Mouse (Mus musculus): Measurements from ENCODE around the gene Capn5. TPM values are rescaled to one million over a fixed set of nuclear protein-coding genes. Genes with fewer than 3 reads are reported as not detected.

The Capn5 gene
- total and polyA plus RNA-seq, 2 experiments from 2014 or later, result 22.6 to 39.2 TPM

DNA sequence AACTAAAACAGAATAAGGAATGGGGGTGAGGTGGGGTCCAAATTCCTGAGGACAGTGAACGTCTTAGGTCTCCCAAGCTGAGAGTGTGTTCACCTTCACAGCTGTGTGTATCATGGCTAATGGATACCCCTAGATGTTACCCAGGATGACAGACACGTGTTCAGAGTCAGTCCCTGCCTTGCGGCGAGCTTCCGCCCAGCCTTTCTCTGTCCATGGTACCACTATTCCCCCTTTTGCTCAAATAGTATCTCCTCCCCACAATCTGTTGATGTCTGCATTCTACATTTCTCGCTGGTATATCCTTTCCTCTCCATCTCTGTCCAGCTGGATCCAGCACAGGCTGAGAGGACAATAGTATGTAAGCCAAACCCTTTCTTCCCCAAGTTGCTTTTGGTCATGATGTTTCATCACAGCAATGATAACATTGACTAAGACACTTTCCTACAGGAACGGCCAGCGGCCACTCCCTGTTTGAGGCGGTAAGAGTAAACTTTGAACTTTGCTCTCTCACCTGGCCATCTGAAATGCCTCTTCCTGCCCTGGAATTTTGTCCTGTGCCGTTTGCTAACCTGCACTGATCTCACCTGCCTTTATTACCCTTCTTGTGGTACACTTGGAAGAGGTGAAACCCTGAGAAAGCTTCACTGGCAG is 17.2 kb upstream of the Capn5 start:
- Histone ChIP-seq H3K4me1 (ENCODE audit: insufficient read depth) (peaks cover 11% of the 10 kb centered on the region; the same call in 1 of the 2 replicates), H3K4me2 (ENCODE audit: low read depth) (no peak overlapping the region), H3K9ac (no peak overlapping the region), H3K27ac (ENCODE audit: low read depth, low read length) (no peak overlapping the region), H3K9me3 (ENCODE audit: low read length) (no peaks in the 10 kb centered on the region), H3K4me3 (ENCODE audit: low read depth, low read length) (no peak overlapping the region), H3K27me3 (ENCODE audit: insufficient read depth, low read length) (peaks cover 51% of the 10 kb centered on the region), H3K36me3 (ENCODE audit: insufficient read depth) (no peaks in the 10 kb centered on the region)
- DNase-seq (no peak), ATAC-seq (no peak)
- TF ChIP-seq CTCF (IDR thresholded peaks at IDR 0.05; ENCODE audit: low read depth), result no peak
- 60% methylated on average over 10 of the region's 10 CpGs for WGBS

DNA sequence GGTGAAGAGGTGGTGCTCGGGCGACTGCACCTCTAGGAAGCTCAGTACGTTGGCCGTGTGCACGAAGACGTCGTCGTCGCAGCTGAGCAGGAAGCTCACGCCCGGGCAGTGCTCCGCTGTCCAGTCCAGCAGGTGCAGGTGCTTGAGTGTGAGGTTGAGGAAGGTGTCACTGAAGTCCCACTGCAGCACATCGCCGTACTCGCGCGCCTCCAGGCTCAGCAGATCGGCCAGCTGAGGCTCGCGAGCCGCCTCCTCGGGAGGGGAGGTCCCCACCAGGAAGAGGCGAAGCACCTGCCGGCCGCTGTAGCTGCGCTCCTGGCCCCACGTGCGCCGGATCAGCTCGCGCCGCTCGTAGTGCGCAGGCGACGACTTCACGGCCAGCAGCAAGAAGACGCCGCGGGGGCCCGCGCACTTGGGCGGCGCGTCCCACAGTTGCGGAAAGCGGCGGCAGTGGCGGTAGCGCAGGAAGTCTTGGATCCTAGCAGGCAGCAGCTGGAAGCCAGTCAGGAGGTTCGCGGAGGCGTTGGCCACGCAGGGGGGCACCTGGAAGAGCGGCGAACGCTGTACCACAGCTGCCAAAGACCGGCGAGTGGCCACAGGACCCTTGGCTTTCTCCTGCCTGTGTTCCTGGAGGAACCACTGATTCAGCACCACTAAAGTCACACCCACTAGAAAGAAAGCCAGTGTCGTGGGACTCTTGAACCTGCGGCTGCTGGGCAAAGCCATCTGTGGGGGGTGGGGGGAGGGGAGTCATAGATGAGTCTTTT is 16.1 kb upstream of the Capn5 start:
- Histone ChIP-seq H3K27ac (ENCODE audit: low read depth, low read length) (no peak overlapping the region), H3K4me3 (ENCODE audit: low read depth, low read length) (peak overlapping the region; percentile 44), H3K9ac (peak overlapping the region; percentile 44), H3K4me1 (ENCODE audit: insufficient read depth) (peaks cover 11% of the 10 kb centered on the region; the same call in 1 of the 2 replicates), H3K36me3 (ENCODE audit: insufficient read depth) (no peaks in the 10 kb centered on the region), H3K27me3 (ENCODE audit: insufficient read depth, low read length) (peaks cover 51% of the 10 kb centered on the region), H3K4me2 (ENCODE audit: low read depth) (peak overlapping the region; percentile 93), H3K9me3 (ENCODE audit: low read length) (no peaks in the 10 kb centered on the region)
- ATAC-seq, result peak; percentile 53
- 4% methylated on average over 61 of the region's 61 CpGs for WGBS
- TF ChIP-seq CTCF (IDR thresholded peaks at IDR 0.05; ENCODE audit: low read depth), result no peak
- peak; percentile 37 for DNase-seq

DNA sequence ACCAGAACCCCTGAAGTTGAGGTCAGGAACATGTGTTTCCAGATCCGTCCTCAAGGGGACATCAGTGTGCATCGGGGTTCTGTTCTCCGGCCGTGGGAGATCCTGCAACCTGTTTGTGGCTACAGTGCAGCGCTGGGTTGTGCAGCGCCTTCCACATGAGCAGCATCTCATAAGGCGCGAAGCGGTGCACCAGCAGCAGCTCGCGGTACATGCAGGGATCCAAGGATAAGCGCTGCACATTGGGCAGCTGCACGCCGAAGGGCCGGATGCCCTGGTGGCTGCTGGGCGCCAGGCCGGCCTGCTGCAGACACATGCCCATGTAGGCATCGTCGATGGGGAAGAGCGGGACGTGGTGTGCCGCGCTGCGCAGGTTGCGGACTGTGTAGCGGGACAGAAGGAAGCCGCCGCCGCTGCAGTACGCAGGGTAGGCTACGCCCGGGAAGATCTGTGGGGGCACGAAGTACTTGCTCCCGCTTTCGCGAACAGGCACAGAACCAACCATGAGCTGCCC is 15.5 kb upstream of the Capn5 start:
- 4% methylated on average over 36 of the region's 36 CpGs for WGBS
- peak; percentile 56 for DNase-seq

DNA sequence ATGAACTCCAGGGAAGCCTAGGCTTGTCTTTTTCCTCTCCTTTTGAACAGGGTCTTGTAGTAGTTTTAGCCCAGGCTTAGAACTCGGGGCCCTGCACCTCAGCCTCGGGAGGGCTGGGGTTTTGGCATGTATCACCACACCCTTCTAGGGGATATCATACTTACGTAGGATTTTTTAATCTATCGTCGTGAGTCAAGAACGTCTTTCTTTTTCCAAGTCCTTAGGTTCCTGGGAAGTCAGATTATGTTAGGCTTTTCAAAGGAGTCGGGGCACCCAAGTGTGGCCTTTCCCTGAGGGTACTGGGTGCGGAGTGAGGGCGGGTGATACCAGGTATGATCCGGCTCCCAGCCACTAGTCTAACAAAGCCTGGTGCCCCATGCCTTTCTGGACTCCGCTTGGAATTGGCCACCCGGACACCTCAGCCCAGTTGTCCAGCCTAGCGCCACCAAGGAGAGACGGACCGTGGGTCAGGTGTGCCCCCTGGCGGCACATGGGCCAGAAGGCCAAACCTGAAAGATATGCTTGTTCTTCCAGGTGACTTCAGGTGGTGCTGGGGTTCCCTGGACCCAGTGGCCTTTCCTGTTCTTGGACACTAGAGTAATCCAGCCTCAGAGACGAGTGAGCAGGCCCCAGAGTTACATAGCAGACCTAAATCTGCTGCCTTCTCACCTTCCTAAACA is 13.6 kb upstream of the Capn5 start:
- H3K9ac ChIP-seq, result no peak overlapping the region
- no peak overlapping the region for H3K4me3 ChIP-seq (ENCODE audit: low read depth, low read length)
- no peak for DNase-seq
- ATAC-seq, result no peak
- H3K4me1 ChIP-seq (ENCODE audit: insufficient read depth), result peaks cover 11% of the 10 kb centered on the region; the same call in 1 of the 2 replicates
- TF ChIP-seq CTCF (IDR thresholded peaks at IDR 0.05; ENCODE audit: low read depth), result peak; percentile 48
- no peaks in the 10 kb centered on the region for H3K36me3 ChIP-seq (ENCODE audit: insufficient read depth)
- WGBS, result 73% methylated on average over 17 of the region's 17 CpGs
- no peak overlapping the region for H3K27ac ChIP-seq (ENCODE audit: low read depth, low read length)
- no peaks in the 10 kb centered on the region for H3K9me3 ChIP-seq (ENCODE audit: low read length)
- H3K27me3 ChIP-seq (ENCODE audit: insufficient read depth, low read length), result peaks cover 46% of the 10 kb centered on the region
- no peak overlapping the region for H3K4me2 ChIP-seq (ENCODE audit: low read depth)

More for the DNA sequence above, 15.5 kb upstream of the Capn5 start:
- peaks cover 11% of the 10 kb centered on the region; the same call in 1 of the 2 replicates for H3K4me1 ChIP-seq (ENCODE audit: insufficient read depth)
- peak overlapping the region; percentile 44 for H3K9ac ChIP-seq
- peaks cover 51% of the 10 kb centered on the region for H3K27me3 ChIP-seq (ENCODE audit: insufficient read depth, low read length)
- H3K9me3 ChIP-seq (ENCODE audit: low read length), result no peaks in the 10 kb centered on the region
- H3K27ac ChIP-seq (ENCODE audit: low read depth, low read length), result no peak overlapping the region
- peak; percentile 68 for TF ChIP-seq CTCF (IDR thresholded peaks at IDR 0.05; ENCODE audit: low read depth)
- H3K36me3 ChIP-seq (ENCODE audit: insufficient read depth), result no peaks in the 10 kb centered on the region
- H3K4me2 ChIP-seq (ENCODE audit: low read depth), result peak overlapping the region; percentile 93
- ATAC-seq, result peak; percentile 83
- peak overlapping the region; percentile 44 for H3K4me3 ChIP-seq (ENCODE audit: low read depth, low read length)

DNA sequence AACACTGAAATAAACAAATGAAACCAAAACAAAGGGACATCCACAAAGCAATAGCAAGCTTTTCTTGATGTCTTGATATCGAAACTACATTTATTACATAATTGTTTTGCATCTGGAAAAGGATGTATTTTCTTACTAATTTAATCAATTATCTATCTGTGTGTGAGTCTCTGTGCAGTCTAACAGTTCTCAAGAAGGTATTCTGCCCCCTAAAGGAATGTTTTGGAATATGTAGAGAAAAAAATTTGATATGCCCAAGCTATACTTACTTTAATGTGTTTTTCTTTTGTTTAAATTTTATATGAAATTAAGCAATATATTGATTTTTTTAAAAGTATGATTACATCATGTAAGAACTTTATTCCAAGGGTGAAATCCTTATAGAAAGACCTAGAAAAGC is 12.5 kb upstream of the Capn5 start:
- Histone ChIP-seq H3K9me3 (ENCODE audit: low read length) (no peaks in the 10 kb centered on the region), H3K4me2 (ENCODE audit: low read depth) (no peak overlapping the region), H3K9ac (no peak overlapping the region), H3K27ac (ENCODE audit: low read depth, low read length) (no peak overlapping the region), H3K4me1 (ENCODE audit: insufficient read depth) (peaks cover 11% of the 10 kb centered on the region; the same call in 1 of the 2 replicates), H3K27me3 (ENCODE audit: insufficient read depth, low read length) (peaks cover 38% of the 10 kb centered on the region), H3K36me3 (ENCODE audit: insufficient read depth) (no peaks in the 10 kb centered on the region), H3K4me3 (ENCODE audit: low read depth, low read length) (no peak overlapping the region)
- ATAC-seq (no peak), DNase-seq (no peak)
- 96% methylated on average over 1 of the region's 1 CpGs for WGBS
- TF ChIP-seq CTCF (IDR thresholded peaks at IDR 0.05; ENCODE audit: low read depth), result 0 out of 2 replicates have a peak, but pooled peaks have one; percentile 19

DNA sequence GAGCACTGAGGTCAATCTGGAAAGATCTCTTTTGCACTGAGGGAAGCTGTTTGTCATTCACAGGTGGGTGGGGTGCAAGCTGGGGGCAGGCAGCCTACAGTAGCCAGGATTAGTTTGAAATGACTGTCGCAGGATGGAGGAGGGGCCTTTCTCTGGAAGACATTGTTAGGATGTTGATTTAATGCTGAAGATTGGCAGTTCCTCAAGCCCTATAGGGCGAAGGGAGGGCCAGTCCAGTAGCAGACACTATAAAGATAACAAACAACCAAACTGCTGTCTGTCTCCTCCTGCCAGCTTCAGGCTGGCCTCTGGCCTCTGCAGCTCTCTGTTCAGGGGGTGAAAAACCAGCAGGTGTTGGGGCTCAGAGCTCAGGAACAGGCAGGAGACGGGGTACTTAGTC is 11.7 kb upstream of the Capn5 start:
- ATAC-seq, result no peak
- peaks cover 32% of the 10 kb centered on the region for H3K27me3 ChIP-seq (ENCODE audit: insufficient read depth, low read length)
- WGBS, result 49% methylated on average over 3 of the region's 3 CpGs
- no peak overlapping the region for H3K4me3 ChIP-seq (ENCODE audit: low read depth, low read length)
- H3K27ac ChIP-seq (ENCODE audit: low read depth, low read length), result no peak overlapping the region
- peaks cover 11% of the 10 kb centered on the region; the same call in 1 of the 2 replicates for H3K4me1 ChIP-seq (ENCODE audit: insufficient read depth)
- no peak overlapping the region for H3K9ac ChIP-seq
- H3K9me3 ChIP-seq (ENCODE audit: low read length), result no peaks in the 10 kb centered on the region
- H3K4me2 ChIP-seq (ENCODE audit: low read depth), result no peak overlapping the region
- no peak for DNase-seq
- TF ChIP-seq CTCF (IDR thresholded peaks at IDR 0.05; ENCODE audit: low read depth), result no peak
- H3K36me3 ChIP-seq (ENCODE audit: insufficient read depth), result no peaks in the 10 kb centered on the region
